Mouse (Mus musculus): ENCODE measurements around the gene Cd19. TPM values are rescaled to one million over a fixed set of nuclear protein-coding genes. Genes with fewer than 3 reads are reported as not detected.

The Cd19 gene
- polyA plus RNA-seq, 1 experiment = 196 TPM

- TF ChIP-seq POLR2A (IDR thresholded peaks at IDR 0.05; ENCODE audit: borderline replicate concordance, control insufficient read depth, low read depth, low read length) (no peak), CTCF (IDR thresholded peaks at IDR 0.05; ENCODE audit: control insufficient read depth, insufficient read depth, low read length) (no peak)
- whole genome bisulfite sequencing = 45% methylated on average over 6 of the region's 6 CpGs
- Histone ChIP-seq H3K4me3 (replicated peaks; ENCODE audit: control insufficient read depth, low read depth, low read length) (no peak overlapping the region), H3K27ac (ENCODE audit: control insufficient read depth, insufficient read depth, low read depth, low read length, poor library complexity) (no peak overlapping the region), H3K4me1 (ENCODE audit: control insufficient read depth, insufficient read depth, low read length) (peaks cover 2% of the 10 kb centered on the region)
Observed at GRCm38 (mm10) chr7:126374526-126374925, 40.2 kb downstream of the Cd19 start.

GRCm38 (mm10) chr7:126373007-126373406 is 41.7 kb downstream of the Cd19 start:
- Histone ChIP-seq H3K27ac (ENCODE audit: control insufficient read depth, insufficient read depth, low read depth, low read length, poor library complexity) (no peak overlapping the region), H3K4me1 (ENCODE audit: control insufficient read depth, insufficient read depth, low read length) (peaks cover 3% of the 10 kb centered on the region), H3K4me3 (replicated peaks; ENCODE audit: control insufficient read depth, low read depth, low read length) (no peak overlapping the region)
- WGBS = 81% methylated on average over 9 of the region's 9 CpGs
- TF ChIP-seq POLR2A (IDR thresholded peaks at IDR 0.05; ENCODE audit: borderline replicate concordance, control insufficient read depth, low read depth, low read length) (no peak), CTCF (IDR thresholded peaks at IDR 0.05; ENCODE audit: control insufficient read depth, insufficient read depth, low read length) (no peak)

GRCm38 (mm10) chr7:126369393-126369792 is 45.3 kb downstream of the Cd19 start, which contains the start of gene Lat:
Lat (minus strand) TSS chr7:126369570.
- TF ChIP-seq POLR2A (IDR thresholded peaks at IDR 0.05; ENCODE audit: borderline replicate concordance, control insufficient read depth, low read depth, low read length) (no peak), CTCF (IDR thresholded peaks at IDR 0.05; ENCODE audit: control insufficient read depth, insufficient read depth, low read length) (no peak)
- Histone ChIP-seq H3K27ac (ENCODE audit: control insufficient read depth, insufficient read depth, low read depth, low read length, poor library complexity) (peak within 1 kb of the TSS; percentile 22), H3K4me1 (ENCODE audit: control insufficient read depth, insufficient read depth, low read length) (peaks cover 1% of the 10 kb centered on the region), H3K4me3 (replicated peaks; ENCODE audit: control insufficient read depth, low read depth, low read length) (peak within 1 kb of the TSS; percentile 6)
- WGBS = 4% methylated on average over 13 of the region's 13 CpGs

DNA sequence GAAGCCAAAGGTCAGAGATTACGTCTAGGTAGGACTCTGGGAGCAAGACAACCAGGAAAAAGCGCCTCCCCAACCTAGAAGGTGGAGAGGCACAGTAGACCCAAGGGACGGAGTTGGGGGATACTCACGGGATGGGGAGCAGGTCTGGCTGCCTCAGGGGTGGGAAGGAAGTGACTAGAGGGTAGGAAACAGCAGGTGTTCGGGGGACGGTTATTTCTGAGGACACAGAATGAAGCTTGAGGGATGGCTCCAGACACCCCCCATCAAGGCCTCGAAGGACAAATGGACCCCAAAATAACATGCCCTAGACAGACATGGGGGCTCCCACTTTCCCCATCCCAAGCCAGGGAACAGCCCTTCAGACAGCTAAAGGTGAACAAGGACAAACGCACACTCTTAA is 46.3 kb downstream of the Cd19 start:
- Histone ChIP-seq H3K27ac (ENCODE audit: control insufficient read depth, insufficient read depth, low read depth, low read length, poor library complexity) (no peak overlapping the region), H3K4me3 (replicated peaks; ENCODE audit: control insufficient read depth, low read depth, low read length) (peak overlapping the region; percentile 9), H3K4me1 (ENCODE audit: control insufficient read depth, insufficient read depth, low read length) (peaks cover 1% of the 10 kb centered on the region)
- TF ChIP-seq POLR2A (IDR thresholded peaks at IDR 0.05; ENCODE audit: borderline replicate concordance, control insufficient read depth, low read depth, low read length) (no peak), CTCF (IDR thresholded peaks at IDR 0.05; ENCODE audit: control insufficient read depth, insufficient read depth, low read length) (no peak)
- WGBS = 38% methylated on average over 8 of the region's 8 CpGs

GRCm38 (mm10) chr7:126367636-126368035 is 47.1 kb downstream of the Cd19 start:
- peaks cover 1% of the 10 kb centered on the region for H3K4me1 ChIP-seq (ENCODE audit: control insufficient read depth, insufficient read depth, low read length)
- H3K27ac ChIP-seq (ENCODE audit: control insufficient read depth, insufficient read depth, low read depth, low read length, poor library complexity) = no peak overlapping the region
- TF ChIP-seq POLR2A (IDR thresholded peaks at IDR 0.05; ENCODE audit: borderline replicate concordance, control insufficient read depth, low read depth, low read length) (no peak), CTCF (IDR thresholded peaks at IDR 0.05; ENCODE audit: control insufficient read depth, insufficient read depth, low read length) (no peak)
- H3K4me3 ChIP-seq (replicated peaks; ENCODE audit: control insufficient read depth, low read depth, low read length) = peak overlapping the region; percentile 11
- WGBS = 61% methylated on average over 10 of the region's 10 CpGs

- H3K4me1 ChIP-seq (ENCODE audit: control insufficient read depth, insufficient read depth, low read length) = no peaks in the 10 kb centered on the region
- no peak for TF ChIP-seq CTCF (IDR thresholded peaks at IDR 0.05; ENCODE audit: control insufficient read depth, insufficient read depth, low read length)
- 64% methylated on average over 6 of the region's 6 CpGs for WGBS
- no peak overlapping the region for H3K4me3 ChIP-seq (replicated peaks; ENCODE audit: control insufficient read depth, low read depth, low read length)
- no peak overlapping the region for H3K27ac ChIP-seq (ENCODE audit: control insufficient read depth, insufficient read depth, low read depth, low read length, poor library complexity)
Observed at GRCm38 (mm10) chr7:126363038-126363437, 51.7 kb downstream of the Cd19 start.

- H3K27ac ChIP-seq (ENCODE audit: control insufficient read depth, insufficient read depth, low read depth, low read length, poor library complexity) = no peak overlapping the region
- H3K4me1 ChIP-seq (ENCODE audit: control insufficient read depth, insufficient read depth, low read length) = no peaks in the 10 kb centered on the region
Observed at GRCm38 (mm10) chr7:126359049-126359448, 55.6 kb downstream of the Cd19 start.

More at GRCm38 (mm10) chr7:126359049-126359448, 55.6 kb downstream of the Cd19 start:
- 82% methylated on average over 13 of the region's 13 CpGs for WGBS
- TF ChIP-seq CTCF (IDR thresholded peaks at IDR 0.05; ENCODE audit: control insufficient read depth, insufficient read depth, low read length) (no peak), POLR2A (IDR thresholded peaks at IDR 0.05; ENCODE audit: borderline replicate concordance, control insufficient read depth, low read depth, low read length) (no peak)
- H3K4me3 ChIP-seq (replicated peaks; ENCODE audit: control insufficient read depth, low read depth, low read length) = no peak overlapping the region

Other genes with a start within 250 kb of the Cd19 start
- 55.6 and 96.0 TPM in 2 replicates for gene Xpo6, start 214.4 kb downstream of the Cd19 start, polyA plus RNA-seq (2011; ENCODE audit: insufficient read depth, insufficient read length, low replicate concordance, missing spikeins)
- gene Sbk1, start 142.3 kb downstream of the Cd19 start, polyA plus RNA-seq (2011; ENCODE audit: insufficient read depth, insufficient read length, low replicate concordance, missing spikeins) = 8.9 and 21.0 TPM in 2 replicates
- gene Lat, start 45.3 kb downstream of the Cd19 start, polyA plus RNA-seq (2011; ENCODE audit: insufficient read depth, insufficient read length, low replicate concordance, missing spikeins) = 55.3 and 74.0 TPM in 2 replicates
- gene Spns1, start 37.4 kb downstream of the Cd19 start, polyA plus RNA-seq (2011; ENCODE audit: insufficient read depth, insufficient read length, low replicate concordance, missing spikeins) = 13.0 and 32.8 TPM in 2 replicates
- 11.1 and 15.1 TPM in 2 replicates for gene Nfatc2ip, start 18.2 kb downstream of the Cd19 start, polyA plus RNA-seq (2011; ENCODE audit: insufficient read depth, insufficient read length, low replicate concordance, missing spikeins)
- 10.7 and 28.6 TPM in 2 replicates for gene Rabep2, start 13.9 kb upstream of the Cd19 start, polyA plus RNA-seq (2011; ENCODE audit: insufficient read depth, insufficient read length, low replicate concordance, missing spikeins)
- gene Atp2a1, start 48.2 kb upstream of the Cd19 start, polyA plus RNA-seq (2011; ENCODE audit: insufficient read depth, insufficient read length, low replicate concordance, missing spikeins) = 12.0 and 13.4 TPM in 2 replicates
- gene Sh2b1, start 60.5 kb upstream of the Cd19 start, polyA plus RNA-seq (2011; ENCODE audit: insufficient read depth, insufficient read length, low replicate concordance, missing spikeins) = 34.4 and 95.0 TPM in 2 replicates
- gene Tufm, start 72.5 kb upstream of the Cd19 start, polyA plus RNA-seq (2011; ENCODE audit: insufficient read depth, insufficient read length, low replicate concordance, missing spikeins) = 16.7 and 36.3 TPM in 2 replicates
- gene Atxn2l, start 88.5 kb upstream of the Cd19 start, polyA plus RNA-seq (2011; ENCODE audit: insufficient read depth, insufficient read length, low replicate concordance, missing spikeins) = 78.5 and 156 TPM in 2 replicates
- 52.3 and 90.2 TPM in 2 replicates for gene Eif3c, start 151.5 kb upstream of the Cd19 start, polyA plus RNA-seq (2011; ENCODE audit: insufficient read depth, insufficient read length, low replicate concordance, missing spikeins)
- 21.2 and 45.7 TPM in 2 replicates for gene Apobr, start 170.1 kb upstream of the Cd19 start, polyA plus RNA-seq (2011; ENCODE audit: insufficient read depth, insufficient read length, low replicate concordance, missing spikeins)
- gene Cln3, start 170.9 kb upstream of the Cd19 start, polyA plus RNA-seq (2011; ENCODE audit: insufficient read depth, insufficient read length, low replicate concordance, missing spikeins) = 98.2 and 269 TPM in 2 replicates
- gene Il27, start 180.1 kb upstream of the Cd19 start, polyA plus RNA-seq (2011; ENCODE audit: insufficient read depth, insufficient read length, low replicate concordance, missing spikeins) = 1.9 and 6.0 TPM in 2 replicates
- gene Nupr1, start 216.0 kb upstream of the Cd19 start, polyA plus RNA-seq (2011; ENCODE audit: insufficient read depth, insufficient read length, low replicate concordance, missing spikeins) = 28.1 and 37.6 TPM in 2 replicates
- 25.8 and 27.0 TPM in 2 replicates for gene Sgf29, start 234.4 kb upstream of the Cd19 start, polyA plus RNA-seq (2011; ENCODE audit: insufficient read depth, insufficient read length, low replicate concordance, missing spikeins)